Mouse (Mus musculus): ENCODE results near the gene Plekhm2.

DNA sequence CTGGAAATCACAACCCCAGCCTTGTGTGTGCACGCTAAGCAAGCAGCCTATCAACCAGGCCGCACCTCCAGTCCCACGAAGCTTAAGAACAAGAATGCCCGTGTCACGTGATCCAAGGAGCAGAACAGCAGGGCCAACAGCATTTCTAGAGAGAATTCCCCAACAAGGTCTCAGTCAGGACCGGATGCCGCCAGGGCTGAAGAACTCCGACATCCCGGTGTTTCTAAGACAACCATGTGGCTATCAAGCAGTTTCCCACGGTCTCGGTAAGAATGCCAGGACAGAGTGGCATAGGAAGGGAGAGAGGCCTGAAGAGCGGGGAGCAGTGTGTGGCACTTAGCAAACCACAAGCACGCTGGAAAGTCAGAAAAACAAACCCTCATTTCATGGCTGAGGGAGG, 10.9 kb downstream of the Plekhm2 start:
- TF ChIP-seq CTCF (IDR thresholded peaks at IDR 0.05; ENCODE audit: low read depth, low read length), result no peak
- TF ChIP-seq POLR2A (IDR thresholded peaks at IDR 0.05; ENCODE audit: extremely low read depth, insufficient read depth, low read length), result no peak

Measured in liver, adult 2 months (tissue).